Mouse (Mus musculus): ENCODE measurements around the gene Sh2d2a. TPM values are rescaled to one million over a fixed set of nuclear protein-coding genes. Genes with fewer than 3 reads are reported as not detected.
"Not testable (repeated sequence)": the region's sequence is repeated elsewhere in the genome, so short reads cannot be mapped to it uniquely, and the experiment has no call there.

Gene Sh2d2a
- total and polyA plus RNA-seq, 3 experiments = not detected

DNA sequence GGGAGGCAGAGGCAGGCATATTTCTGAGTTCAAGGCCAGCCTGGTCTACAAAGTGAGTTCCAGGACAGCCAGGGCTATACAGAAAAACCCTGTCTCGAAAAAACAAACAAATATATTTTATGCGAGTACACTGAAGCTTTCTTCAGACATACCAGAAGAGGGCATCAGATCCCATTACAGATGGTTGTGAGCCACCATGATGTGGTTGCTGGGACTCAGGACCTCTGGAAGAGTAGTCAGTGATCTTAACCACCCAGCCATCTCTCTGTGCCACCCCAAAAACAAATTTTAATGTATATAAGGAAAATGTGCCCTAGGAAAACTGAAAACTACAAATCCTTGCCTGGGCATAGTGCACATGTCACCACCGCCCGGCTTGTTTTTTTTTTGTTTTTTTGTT is 40.8 kb downstream of the Sh2d2a start:
- peak; percentile 15 to 50 (median 24); a peak in 3 of 6 replicates for TF ChIP-seq CTCF (IDR thresholded peaks at IDR 0.05 in 2 of 3, conservative IDR thresholded peaks at IDR 0.05 in 1 of 3; ENCODE audit: control insufficient read depth in 1 of 3, insufficient read depth in 1 of 3, low read depth in 2 of 3, low read length in 3 of 3, poor library complexity in 1 of 3, severe bottlenecking in 1 of 3)
- peak; percentile 49 for TF ChIP-seq SMC3 (IDR thresholded peaks at IDR 0.05; ENCODE audit: low read depth, low read length)
- TF ChIP-seq ZC3H11A (IDR thresholded peaks at IDR 0.05; ENCODE audit: low read depth, low read length) = 0 out of 2 replicates have a peak, but pooled peaks have one; percentile 41
- TF ChIP-seq RAD21 (IDR thresholded peaks at IDR 0.05; ENCODE audit: low read depth, low read length) = peak; percentile 40
- peaks cover 0 to 14% of the 10 kb centered on the region in 2 experiments; a peak in 2 of 4 replicates for H3K36me3 ChIP-seq (ENCODE audit: control insufficient read depth in 1 of 2, insufficient read depth in 2 of 2, low read length in 2 of 2)

DNA sequence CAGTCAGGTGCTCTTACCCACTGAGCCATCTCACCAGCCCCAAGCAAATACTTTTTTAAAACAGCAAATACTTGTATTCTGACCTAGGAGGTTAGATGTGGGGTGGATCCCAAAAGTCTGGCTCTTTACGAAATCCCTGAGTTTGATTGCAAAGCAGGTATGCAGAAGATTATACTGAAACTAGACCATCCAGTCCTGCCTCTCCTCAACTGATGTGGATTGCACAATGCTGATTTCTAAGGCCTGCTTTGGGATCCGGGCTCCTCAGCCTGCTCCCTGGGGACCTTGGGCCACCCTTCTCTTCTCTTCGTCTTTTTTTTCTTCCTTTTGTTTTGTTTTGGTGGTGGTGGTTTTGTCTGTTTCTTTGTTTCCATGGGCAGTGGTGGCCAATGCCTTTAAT is 44.9 kb downstream of the Sh2d2a start:
- no peak overlapping the region for H3K27ac ChIP-seq (ENCODE audit: control insufficient read depth, low read depth, low read length)
- no peak overlapping the region for H3K4me3 ChIP-seq (ENCODE audit: control insufficient read depth in 1 of 2, insufficient read depth in 1 of 2, low read depth in 2 of 2, low read length in 2 of 2)
- peaks cover 1 to 4% of the 10 kb centered on the region in 2 experiments; a peak in 2 of 4 replicates for H3K4me1 ChIP-seq (ENCODE audit: control insufficient read depth in 1 of 2, insufficient read depth in 2 of 2, low read length in 2 of 2)
- H3K79me2 ChIP-seq (ENCODE audit: control insufficient read depth, insufficient read depth, low read length, poor library complexity) = no peaks in the 10 kb centered on the region
- H3K9ac ChIP-seq (ENCODE audit: control insufficient read depth, low read depth, low read length, poor library complexity, severe bottlenecking) = no peak overlapping the region
- peaks cover 0 to 2% of the 10 kb centered on the region in 2 experiments; a peak in 1 of 4 replicates for H3K36me3 ChIP-seq (ENCODE audit: control insufficient read depth in 1 of 2, insufficient read depth in 2 of 2, low read length in 2 of 2)
- no peak for DNase-seq (ENCODE audit: low read depth, low spot score)
- TF ChIP-seq ZNF384 (IDR thresholded peaks at IDR 0.05; ENCODE audit: low read depth, low read length) = no peak
- TF ChIP-seq NRF1 (IDR thresholded peaks at IDR 0.05; ENCODE audit: insufficient read depth, low read depth, low read length, poor library complexity, severe bottlenecking) = no peak
- no peak for TF ChIP-seq USF2 (IDR thresholded peaks at IDR 0.05; ENCODE audit: borderline replicate concordance in 1 of 2, insufficient read depth in 1 of 2, low read depth in 1 of 2, low read length in 2 of 2)
- no peak for TF ChIP-seq E2F4 (IDR thresholded peaks at IDR 0.05; ENCODE audit: borderline replicate concordance, low read depth, low read length)
- no peak for TF ChIP-seq ELF1 (IDR thresholded peaks at IDR 0.05; ENCODE audit: low read depth, low read length)
- TF ChIP-seq KAT2A (conservative IDR thresholded peaks at IDR 0.05; ENCODE audit: low read depth, low read length) = no peak
- no peaks in the 10 kb centered on the region for H3K9me3 ChIP-seq (replicated peaks; ENCODE audit: insufficient read depth, low read length)
- no peaks in the 10 kb centered on the region for H3K27me3 ChIP-seq (ENCODE audit: control insufficient read depth in 1 of 2, insufficient read depth in 2 of 2, low read length in 2 of 2)

More for the DNA sequence above, 40.8 kb downstream of the Sh2d2a start:
- peak; percentile 47 for DNase-seq (ENCODE audit: low read depth, low spot score)
- not testable (repeated sequence) for H3K9me3 ChIP-seq (replicated peaks; ENCODE audit: insufficient read depth, low read length); H3K27me3 ChIP-seq (ENCODE audit: control insufficient read depth in 1 of 2, insufficient read depth in 2 of 2, low read length in 2 of 2); H3K9ac ChIP-seq (ENCODE audit: control insufficient read depth, low read depth, low read length, poor library complexity, severe bottlenecking); H3K4me3 ChIP-seq (ENCODE audit: control insufficient read depth in 1 of 2, insufficient read depth in 1 of 2, low read depth in 2 of 2, low read length in 2 of 2); H3K27ac ChIP-seq (ENCODE audit: control insufficient read depth, low read depth, low read length)
- Histone ChIP-seq H3K4me1 (ENCODE audit: control insufficient read depth in 1 of 2, insufficient read depth in 2 of 2, low read length in 2 of 2) (peaks cover 3 to 19% of the 10 kb centered on the region in 2 experiments; a peak in 3 of 4 replicates), H3K79me2 (ENCODE audit: control insufficient read depth, insufficient read depth, low read length, poor library complexity) (peaks cover 26% of the 10 kb centered on the region)

DNA sequence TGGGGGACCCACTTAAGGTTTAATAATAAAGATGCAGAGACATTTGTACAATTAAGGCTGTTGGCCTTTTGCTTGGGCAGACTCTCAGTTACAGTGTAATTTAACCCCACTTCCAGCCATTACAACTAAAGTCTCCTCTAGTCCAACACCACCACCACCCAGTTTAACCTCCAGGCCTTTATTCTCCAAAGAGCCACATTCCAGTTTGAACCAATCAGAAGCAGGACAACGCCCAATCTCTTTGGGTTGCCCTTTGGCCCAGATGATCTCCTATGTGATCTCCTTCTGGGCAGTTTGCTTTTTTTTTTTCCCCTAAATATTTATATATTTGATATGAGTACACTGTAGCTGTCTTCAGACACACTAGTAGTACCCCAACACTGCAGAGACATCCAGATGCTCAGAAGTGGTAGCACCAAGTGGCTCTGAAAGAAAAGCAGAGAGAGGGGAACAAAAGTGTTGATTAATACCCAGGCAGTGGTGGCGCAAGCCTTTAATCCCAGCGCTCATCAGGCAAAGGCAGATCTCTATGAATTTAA is 46.9 kb downstream of the Sh2d2a start:
- no peak for TF ChIP-seq MYB (IDR thresholded peaks at IDR 0.05; ENCODE audit: low read depth, low read length)
- TF ChIP-seq NELFE (IDR thresholded peaks at IDR 0.05; ENCODE audit: low read depth, low read length) = no peak
- TF ChIP-seq SIN3A (IDR thresholded peaks at IDR 0.05; ENCODE audit: low read length) = no peak
- TF ChIP-seq MYC (IDR thresholded peaks at IDR 0.05; ENCODE audit: low read depth, low read length) = no peak
- TF ChIP-seq ZC3H11A (IDR thresholded peaks at IDR 0.05; ENCODE audit: low read depth, low read length) = no peak
- TF ChIP-seq ETS1 (IDR thresholded peaks at IDR 0.05; ENCODE audit: low read depth, low read length) = no peak
- no peak for TF ChIP-seq USF1 (IDR thresholded peaks at IDR 0.05; ENCODE audit: low read depth, low read length)
- TF ChIP-seq SMC3 (IDR thresholded peaks at IDR 0.05; ENCODE audit: low read depth, low read length) = no peak
- TF ChIP-seq POLR2AphosphoS2 (IDR thresholded peaks at IDR 0.05; ENCODE audit: low read length) = no peak
- no peak for TF ChIP-seq TBP (IDR thresholded peaks at IDR 0.05; ENCODE audit: low read depth, low read length)
- no peak for TF ChIP-seq MXI1 (IDR thresholded peaks at IDR 0.05; ENCODE audit: low read depth, low read length)
- TF ChIP-seq USF2 (IDR thresholded peaks at IDR 0.05; ENCODE audit: borderline replicate concordance in 1 of 2, insufficient read depth in 1 of 2, low read depth in 1 of 2, low read length in 2 of 2) = no peak
- TF ChIP-seq GABPA (IDR thresholded peaks at IDR 0.05; ENCODE audit: low read depth, low read length) = no peak
- no peak for TF ChIP-seq MAX (IDR thresholded peaks at IDR 0.05; ENCODE audit: low read length)
- TF ChIP-seq ZKSCAN1 (IDR thresholded peaks at IDR 0.05; ENCODE audit: low read depth, low read length) = no peak
- no peak for TF ChIP-seq UBTF (IDR thresholded peaks at IDR 0.05; ENCODE audit: borderline replicate concordance, insufficient read depth, low read depth, low read length)
- no peak for TF ChIP-seq E2F4 (IDR thresholded peaks at IDR 0.05; ENCODE audit: borderline replicate concordance, low read depth, low read length)
- no peak for TF ChIP-seq JUND (IDR thresholded peaks at IDR 0.05; ENCODE audit: low read depth, low read length)
- Histone ChIP-seq H3K9me3 (replicated peaks; ENCODE audit: insufficient read depth, low read length) (no peaks in the 10 kb centered on the region), H3K9ac (ENCODE audit: control insufficient read depth, low read depth, low read length, poor library complexity, severe bottlenecking) (no peak overlapping the region)

More for the DNA sequence above, 46.9 kb downstream of the Sh2d2a start:
- peaks cover 0 to 2% of the 10 kb centered on the region in 2 experiments; a peak in 1 of 4 replicates for H3K36me3 ChIP-seq (ENCODE audit: control insufficient read depth in 1 of 2, insufficient read depth in 2 of 2, low read length in 2 of 2)
- no peak overlapping the region for H3K4me3 ChIP-seq (ENCODE audit: control insufficient read depth in 1 of 2, insufficient read depth in 1 of 2, low read depth in 2 of 2, low read length in 2 of 2)
- H3K79me2 ChIP-seq (ENCODE audit: control insufficient read depth, insufficient read depth, low read length, poor library complexity) = no peaks in the 10 kb centered on the region
- peaks cover 0 to 4% of the 10 kb centered on the region in 2 experiments; a peak in 2 of 4 replicates for H3K4me1 ChIP-seq (ENCODE audit: control insufficient read depth in 1 of 2, insufficient read depth in 2 of 2, low read length in 2 of 2)
- no peak overlapping the region for H3K27ac ChIP-seq (ENCODE audit: control insufficient read depth, low read depth, low read length)
- no peaks in the 10 kb centered on the region for H3K27me3 ChIP-seq (ENCODE audit: control insufficient read depth in 1 of 2, insufficient read depth in 2 of 2, low read length in 2 of 2)
- no peak for DNase-seq (ENCODE audit: low read depth, low spot score)

All from MEL (cell line).